Mouse (Mus musculus): ENCODE data around the gene 1190002N15Rik. TPM values are rescaled to one million over a fixed set of nuclear protein-coding genes. Genes with fewer than 3 reads are reported as not detected.

Gene 1190002N15Rik
- total RNA-seq, 2 experiments from 2014 or later, result 26.3 to 38.5 TPM

DNA sequence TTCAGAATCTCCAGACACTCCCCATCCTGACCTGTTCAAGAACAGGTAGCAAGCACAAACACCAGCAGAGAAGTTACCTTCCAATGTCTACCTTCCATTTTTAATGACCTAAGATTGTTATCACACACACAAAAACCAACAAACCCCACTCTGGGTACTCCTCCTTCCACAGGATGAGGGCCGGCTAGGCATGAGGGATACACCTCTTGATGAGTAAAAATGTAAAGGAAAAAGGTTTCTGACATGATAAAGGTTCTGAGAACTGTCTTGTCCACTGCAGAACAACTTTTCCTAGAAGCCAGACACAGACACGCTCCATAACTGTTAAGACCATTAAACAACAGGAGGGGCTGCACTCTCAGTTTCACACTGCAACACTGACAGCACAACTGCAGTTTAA is 3.7 kb downstream of the 1190002N15Rik start:
- intact Hi-C loops (cut with DNase I), result loop anchor here (10.0 kb wide), 1 partner anchor 981 kb away; the partner anchor contains the start of gene U2surp
- no peak for DNase-seq

DNA sequence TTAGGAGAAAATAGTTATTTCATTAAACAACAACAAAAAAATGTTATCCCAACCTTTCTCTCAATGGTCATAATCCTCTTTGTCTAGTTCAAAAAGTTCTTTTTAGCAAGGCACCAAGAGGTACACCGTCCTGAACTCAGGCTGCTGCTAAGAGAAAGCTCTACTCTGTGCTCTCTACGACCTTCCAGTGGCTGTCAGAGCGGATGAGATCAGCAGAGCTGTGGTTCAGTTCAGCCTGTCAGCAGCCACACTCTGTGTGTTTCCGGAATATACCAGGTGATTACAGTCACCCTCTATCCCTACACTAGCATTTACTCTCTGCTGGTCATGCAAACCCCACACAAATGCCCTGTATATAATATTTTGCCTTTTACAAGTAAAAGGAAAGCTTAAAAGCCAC is 4.2 kb downstream of the 1190002N15Rik start:
- intact Hi-C loops (cut with DNase I), result loop anchor here (10.0 kb wide), 1 partner anchor 981 kb away; the partner anchor contains the start of gene U2surp

DNA sequence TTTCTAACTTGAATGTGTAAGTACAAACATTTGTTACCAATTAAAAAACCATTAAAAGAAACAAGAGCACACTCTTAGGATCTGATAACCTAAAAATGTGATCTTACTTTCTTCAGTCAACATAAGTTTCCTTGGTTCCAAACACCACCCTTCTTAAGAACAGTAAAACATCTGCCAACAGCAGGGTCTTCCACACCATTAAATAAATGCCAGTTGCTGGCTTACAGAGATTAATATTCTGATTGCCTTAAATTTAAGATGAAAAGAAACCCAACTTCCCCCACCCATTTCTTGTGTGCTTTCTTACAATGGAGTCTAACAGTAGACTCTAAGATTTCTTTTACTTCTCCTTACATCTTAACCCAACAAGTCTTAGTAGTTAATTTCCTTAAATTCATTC is 7.9 kb downstream of the 1190002N15Rik start:
- intact Hi-C loops (cut with DNase I), result loop anchor here (10.0 kb wide), 1 partner anchor 985 kb away; the partner anchor contains the start of gene U2surp
- DNase-seq, result no peak

More for the DNA sequence above, 4.2 kb downstream of the 1190002N15Rik start:
- DNase-seq, result peak; percentile 34 to 58

DNA sequence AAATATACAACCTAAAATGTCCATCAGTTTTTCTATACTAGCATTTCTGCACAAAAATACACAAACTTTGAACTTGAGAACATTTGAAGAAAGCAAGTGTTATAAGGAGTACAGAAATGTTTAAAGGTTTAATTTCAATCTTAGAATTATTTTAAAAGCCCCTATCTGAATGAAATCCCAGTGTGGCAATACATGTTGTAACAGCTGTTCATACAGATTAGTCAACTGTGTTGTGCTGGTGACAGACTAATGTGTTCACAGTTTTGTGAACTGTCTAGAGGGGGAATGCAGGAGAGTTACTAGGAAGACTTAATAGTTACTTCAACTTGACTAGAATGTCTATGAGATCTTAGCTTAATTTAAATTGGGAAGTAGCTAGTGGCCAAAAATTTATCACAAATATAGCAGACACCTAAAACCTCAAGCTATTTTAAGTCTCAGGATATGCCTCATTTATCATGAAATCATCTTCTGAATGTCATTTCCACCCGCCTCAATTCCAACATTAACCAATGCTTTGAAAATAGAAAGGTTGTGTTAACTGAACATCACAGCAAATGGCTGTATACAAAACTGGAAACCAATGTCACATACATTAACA is 8.6 kb downstream of the 1190002N15Rik start:
- intact Hi-C loops (cut with DNase I), result no loop called here

DNA sequence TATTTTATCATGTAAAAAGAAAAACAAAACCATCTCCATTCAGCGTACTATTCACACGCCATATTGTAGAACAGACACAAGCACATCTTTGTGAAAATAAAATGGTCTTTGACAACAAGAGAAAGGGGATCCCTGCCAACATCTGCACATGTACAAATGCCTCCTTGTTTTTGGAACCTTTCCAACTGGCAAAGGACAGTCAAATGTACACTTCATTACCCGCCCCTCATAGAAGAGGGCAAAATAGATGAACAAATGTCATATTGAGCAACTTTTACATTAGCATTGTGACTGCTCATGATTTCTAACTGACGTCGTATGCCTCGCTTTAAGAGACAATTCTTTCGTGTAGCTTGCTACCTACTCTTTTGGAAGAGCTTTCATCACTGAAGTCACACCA is 11.4 kb downstream of the 1190002N15Rik start:
- intact Hi-C loops (cut with DNase I), result no loop called here
- peak; percentile 21 to 28 for DNase-seq

More for the DNA sequence above, 8.6 kb downstream of the 1190002N15Rik start:
- no peak for DNase-seq

DNA sequence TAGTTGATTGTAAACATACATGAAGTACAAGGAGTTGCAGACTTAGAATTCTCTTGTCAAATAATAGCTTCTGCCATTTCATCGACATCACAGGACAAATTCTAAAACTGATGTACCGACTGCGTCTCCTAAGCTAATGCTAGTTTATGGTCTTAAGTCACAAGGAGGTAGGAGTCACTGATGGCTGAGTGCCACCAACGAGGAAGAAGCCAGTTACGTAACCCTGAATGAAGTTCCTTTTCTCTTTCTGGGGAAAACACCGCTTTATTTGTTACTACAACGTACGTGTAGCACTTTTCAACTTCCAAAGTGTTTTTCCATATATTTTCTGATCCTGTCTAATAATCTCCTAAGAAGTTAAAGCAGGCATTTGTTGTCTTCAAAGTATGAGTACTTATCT is 25.6 kb downstream of the 1190002N15Rik start:
- intact Hi-C loops (cut with DNase I), result no loop called here
- no peak for DNase-seq

DNA sequence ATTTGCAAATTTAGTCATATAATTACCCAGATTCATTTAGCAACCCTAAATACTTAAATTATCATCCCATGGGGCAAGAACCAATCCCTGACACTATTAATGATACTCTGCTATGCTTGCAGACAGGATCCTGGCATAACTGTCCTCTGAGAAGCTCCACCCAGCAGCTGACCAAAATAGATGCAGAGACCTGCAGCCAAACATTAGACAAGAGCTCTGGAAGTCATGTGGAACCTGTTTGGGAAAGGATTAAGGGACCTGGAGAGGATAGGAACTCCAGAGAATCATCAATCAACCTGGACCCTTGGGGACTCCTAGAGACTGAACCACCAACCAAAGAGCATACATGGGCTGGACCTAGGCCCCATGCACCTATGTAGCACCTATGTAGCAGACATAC is 26.7 kb downstream of the 1190002N15Rik start:
- intact Hi-C loops (cut with DNase I), result no loop called here
- DNase-seq, result peak; percentile 48 to 55

DNA sequence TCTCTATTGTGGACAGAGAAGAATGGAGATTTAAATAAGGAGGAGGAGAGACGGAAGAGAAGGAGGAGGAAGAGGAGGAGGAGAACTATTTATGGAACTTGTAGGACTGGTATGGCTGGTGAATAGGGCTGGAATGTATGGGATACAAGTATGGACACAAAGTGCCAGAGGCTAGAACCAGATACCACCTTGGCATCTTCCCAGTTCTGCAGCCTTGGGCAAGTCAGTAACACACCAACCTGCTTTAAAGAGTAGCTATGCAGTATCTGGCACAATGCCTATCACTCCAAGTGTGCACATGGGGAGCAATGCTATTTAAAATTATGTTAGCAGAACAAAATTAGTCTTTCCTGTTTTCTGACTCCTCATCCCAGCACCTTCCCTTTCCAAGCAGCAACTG is 30.9 kb downstream of the 1190002N15Rik start:
- no peak for DNase-seq

DNA sequence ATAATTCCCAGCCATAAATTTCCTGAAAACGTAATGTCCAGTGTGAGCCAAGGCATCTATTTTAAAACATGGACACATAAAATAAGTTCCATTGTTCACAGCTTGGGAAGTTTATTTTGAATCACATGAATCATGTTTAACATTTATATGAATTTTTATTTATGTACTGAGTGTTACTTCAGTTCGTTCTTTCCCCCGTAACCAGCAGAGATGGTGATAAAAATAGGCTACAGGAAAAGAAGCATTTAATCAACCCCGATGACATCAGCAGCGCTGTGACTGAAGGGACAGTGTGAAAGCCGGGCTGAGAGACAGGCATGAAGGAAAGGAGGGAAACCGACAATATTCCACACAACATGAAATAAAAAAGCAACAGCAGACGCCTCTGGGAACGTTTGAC is 46.4 kb downstream of the 1190002N15Rik start:
- DNase-seq, result peak; percentile 8 to 12
- intact Hi-C loops (cut with DNase I), result no loop called here

More for the DNA sequence above, 30.9 kb downstream of the 1190002N15Rik start:
- intact Hi-C loops (cut with DNase I), result no loop called here

DNA sequence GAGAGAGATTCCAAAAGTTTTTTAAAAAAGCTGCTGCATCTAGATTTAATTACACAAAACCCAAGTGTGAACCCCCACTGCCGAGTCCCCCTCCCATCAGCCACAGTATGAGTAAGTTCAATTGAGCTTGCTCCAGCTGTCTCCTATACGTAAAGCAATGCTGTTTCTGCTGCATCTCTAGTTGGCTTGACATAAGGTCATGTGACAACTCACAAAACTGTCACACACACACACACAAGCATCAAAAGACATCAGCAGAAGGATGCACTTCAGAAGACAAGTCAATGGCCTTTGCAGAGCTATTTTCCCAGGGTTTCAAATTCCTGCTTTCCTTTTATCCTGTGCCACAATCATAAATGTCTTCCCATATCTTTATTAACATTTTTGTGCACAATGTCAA is 49.9 kb downstream of the 1190002N15Rik start:
- intact Hi-C loops (cut with DNase I), result no loop called here
- no peak for DNase-seq

DNA sequence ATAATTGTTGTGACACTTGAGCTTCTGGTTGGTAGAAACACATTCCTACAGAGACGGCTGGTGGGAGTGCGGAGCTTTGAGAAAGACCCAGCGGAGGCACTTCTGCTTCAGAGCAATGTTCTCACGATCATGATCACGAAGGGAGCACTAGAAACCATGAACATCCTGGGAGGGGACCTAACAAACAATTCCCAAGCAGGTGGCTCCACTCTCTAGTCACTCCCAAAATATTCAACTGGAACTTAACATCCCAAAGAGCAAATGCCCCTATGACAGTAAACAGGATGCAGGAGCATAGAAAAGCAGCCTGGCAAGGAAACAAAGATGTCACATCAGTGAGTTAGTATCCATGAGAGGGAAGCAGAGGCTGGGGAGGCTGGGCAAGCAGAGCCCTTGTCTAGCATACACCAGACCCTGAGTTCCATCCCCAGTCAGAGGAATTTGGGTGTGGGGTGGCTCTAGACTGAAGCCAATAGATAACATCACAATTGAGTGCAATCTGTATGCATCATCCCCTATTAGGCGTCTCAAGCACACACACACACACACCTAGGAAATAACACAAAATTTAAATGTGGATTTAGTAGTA is 54.5 kb downstream of the 1190002N15Rik start:
- DNase-seq, result no peak
- intact Hi-C loops (cut with DNase I), result no loop called here

DNA sequence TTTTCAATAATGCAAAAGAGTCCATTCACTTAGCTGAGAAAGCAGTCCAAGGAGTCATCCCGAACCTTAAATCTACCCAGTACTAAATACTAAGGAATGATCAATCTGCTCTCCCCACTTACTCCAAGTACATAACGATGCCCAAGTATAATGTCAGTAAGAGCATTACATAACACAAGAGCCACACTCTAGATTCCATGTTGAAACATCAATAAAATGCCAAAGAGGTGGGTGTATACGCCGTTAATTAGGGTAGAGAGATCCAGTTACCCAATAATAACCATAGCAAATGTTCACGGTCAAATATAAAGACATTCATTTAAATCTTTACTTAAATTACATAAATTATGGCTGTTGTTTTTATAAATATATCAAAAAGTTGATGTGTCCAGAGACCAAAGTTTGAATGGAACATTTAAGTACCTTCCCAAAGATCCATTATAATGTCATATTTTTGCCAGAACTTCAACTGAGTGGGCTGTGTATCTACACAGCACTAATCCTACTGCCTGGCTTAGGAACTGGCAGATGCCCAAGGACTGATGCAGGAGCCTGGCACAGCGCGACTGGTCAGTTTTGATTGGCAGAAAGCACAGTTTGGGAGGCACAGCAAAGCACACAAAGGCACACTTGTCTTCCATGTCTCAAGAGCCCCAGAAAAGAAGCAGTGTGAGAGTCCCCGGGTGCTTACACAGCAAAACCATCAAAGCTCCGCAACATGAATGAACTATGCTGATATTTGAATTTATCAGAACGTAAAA is 55.5 kb downstream of the 1190002N15Rik start:
- intact Hi-C loops (cut with DNase I), result no loop called here
- DNase-seq, result peak; percentile 19 to 30

DNA sequence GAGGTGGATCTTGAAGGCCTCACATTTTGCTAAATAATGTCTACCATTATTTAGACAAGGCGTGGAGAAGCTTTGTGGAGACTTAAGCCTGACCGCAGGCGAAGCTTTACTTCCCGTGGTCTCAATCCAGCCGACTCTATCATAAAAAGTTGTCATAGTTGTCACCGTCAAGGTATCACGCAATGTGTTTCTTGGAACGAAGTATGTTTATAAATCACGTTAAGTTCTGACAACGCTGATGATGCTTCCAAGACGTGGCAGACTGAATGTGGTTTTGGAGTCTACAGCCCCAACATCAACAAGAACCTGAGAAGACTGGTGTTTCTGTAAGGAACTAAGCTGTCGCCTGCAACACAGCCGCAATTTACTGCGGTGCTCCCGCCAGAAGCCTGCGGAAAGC is 56.8 kb downstream of the 1190002N15Rik start:
- intact Hi-C loops (cut with DNase I), result no loop called here
- DNase-seq, result no peak

DNA sequence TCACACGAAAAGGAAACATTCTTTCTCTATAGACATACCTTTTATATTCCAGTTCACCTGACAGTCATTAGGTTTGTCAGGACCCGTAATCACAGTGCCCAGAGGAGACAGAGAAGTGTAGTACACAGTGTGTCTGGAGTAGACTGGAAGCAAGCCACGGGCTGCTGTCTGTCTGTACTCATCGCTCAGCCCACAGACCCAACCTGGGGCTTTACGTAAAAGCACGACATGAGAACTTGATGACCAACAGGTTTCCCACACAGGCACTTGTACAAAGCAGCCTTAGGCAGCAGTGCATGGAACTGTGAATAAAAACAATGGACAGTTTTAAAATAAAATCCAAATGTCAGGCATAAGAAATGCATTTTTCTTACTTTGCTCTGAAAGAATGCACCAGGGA is 58.5 kb downstream of the 1190002N15Rik start:
- intact Hi-C loops (cut with DNase I), result no loop called here
- DNase-seq, result no peak

DNA sequence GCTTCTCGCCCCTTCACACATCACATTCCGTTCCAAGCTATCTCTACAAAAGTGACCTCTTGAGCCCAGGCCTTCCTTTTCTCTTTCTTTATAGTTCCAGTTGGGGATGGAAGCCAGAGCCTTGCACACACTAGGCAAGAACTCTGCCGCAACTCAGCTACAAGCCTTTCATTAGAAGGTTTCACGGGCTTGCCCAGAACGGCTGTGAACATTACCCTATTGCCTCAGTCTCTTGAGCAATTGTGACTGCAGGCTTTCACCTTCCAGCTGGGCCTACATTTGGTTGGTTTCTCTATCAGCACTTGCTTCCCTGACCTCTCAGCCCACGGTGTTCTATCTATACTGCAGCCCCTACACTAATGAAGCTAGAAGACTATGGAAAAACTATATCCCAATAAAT is 58.9 kb downstream of the 1190002N15Rik start:
- intact Hi-C loops (cut with DNase I), result no loop called here
- DNase-seq, result no peak

DNA sequence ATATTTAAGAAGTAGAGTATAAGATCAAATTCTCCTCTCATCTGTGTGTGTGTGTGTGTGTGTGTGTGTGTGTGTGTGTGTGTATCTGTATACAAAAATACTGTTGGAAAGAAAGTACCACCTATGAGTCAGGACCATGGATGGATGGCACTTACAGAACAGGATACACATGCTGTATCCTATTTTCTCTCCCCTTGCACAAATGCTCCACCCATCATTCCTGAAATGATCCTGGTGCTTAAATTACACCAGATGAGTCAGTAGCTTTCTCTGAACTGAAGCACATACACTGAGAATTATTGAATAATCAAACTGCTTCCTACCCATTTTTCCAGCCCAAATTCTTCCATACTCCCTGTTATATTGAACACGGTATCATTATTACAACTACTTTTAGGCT is 61.9 kb downstream of the 1190002N15Rik start:
- intact Hi-C loops (cut with DNase I), result no loop called here
- no peak for DNase-seq

DNA sequence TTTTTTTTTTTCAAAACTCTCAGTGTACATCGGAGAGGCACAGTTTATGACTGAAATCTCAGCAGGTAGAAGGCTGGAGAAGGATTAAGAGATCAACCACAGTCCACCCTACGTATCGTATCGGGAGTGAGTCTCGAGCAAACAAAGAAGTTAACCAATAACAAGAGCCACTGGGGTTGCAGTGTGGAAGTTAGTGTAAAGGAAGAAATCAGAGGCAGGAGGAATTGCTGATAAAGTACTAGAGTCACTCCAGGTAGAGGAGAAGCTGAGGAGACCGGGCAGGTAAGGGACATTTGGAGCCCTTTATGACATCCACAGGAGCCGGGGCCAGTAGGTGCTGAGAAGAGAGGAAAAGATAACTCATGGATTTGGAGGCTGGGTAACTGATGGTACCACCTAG is 64.0 kb downstream of the 1190002N15Rik start:
- intact Hi-C loops (cut with DNase I), result no loop called here
- no peak for DNase-seq

DNA sequence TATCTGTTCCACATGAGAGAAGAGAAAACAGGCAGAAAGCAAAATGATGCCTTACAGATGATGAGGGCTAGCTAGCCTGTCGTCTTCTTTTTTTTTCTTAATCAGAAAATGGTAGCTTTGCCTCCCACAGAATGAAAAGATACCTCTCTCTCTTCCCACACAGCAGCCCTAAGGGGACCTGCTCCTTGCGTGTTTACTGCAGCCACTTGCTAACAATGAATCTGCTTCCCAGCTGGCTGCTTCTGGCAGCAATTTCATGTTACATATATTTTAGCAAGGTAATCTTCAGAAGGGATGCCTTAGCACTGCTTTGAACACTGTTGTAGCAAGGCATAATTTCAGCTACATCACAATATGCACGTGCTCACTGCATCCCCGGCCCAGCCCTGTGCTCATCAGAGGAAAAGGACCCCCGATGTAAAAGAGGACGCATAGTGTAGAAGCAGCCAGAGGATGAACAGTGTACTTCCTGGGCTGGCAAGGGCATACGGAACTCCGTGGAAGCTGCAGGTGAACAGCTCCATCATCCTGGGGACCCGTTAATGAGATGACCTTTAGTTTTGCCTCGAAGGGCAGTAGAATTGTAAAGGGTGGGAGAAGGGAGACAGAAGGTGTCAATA is 64.8 kb downstream of the 1190002N15Rik start:
- intact Hi-C loops (cut with DNase I), result no loop called here
- DNase-seq, result no peak

DNA sequence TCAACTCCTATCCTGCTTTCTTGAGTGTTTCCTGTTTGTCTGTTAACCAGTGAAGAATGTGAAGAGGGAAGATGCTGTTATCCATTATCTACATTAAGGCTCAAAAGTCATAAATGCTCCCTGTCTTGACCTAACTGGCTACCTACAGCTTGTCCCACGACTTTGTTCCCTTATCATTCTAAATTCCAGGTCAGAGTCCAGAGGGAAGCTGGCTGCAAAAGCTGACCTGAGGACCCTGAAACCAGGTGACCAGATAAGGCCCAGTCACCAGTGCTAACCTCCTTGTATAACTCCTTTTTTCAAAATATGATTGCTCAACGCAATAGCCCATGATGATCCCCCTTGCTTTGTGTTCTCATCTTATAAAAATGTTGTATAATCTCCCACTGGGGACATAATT is 66.4 kb downstream of the 1190002N15Rik start:
- intact Hi-C loops (cut with DNase I), result no loop called here
- DNase-seq, result no peak
